In genomic region chr19:29895047-29895446, GRCm38 (mm10) we compare ENCODE assay signal across 19 mouse cellular contexts. TPM values are rescaled to one million over a fixed set of nuclear protein-coding genes. Genes with fewer than 3 reads are reported as not detected.
"Had no signal": no experiment of that assay in that cellular context is flagged by ENCODE, and none has a peak within 500 bp of the region (broad histone marks: within the 10 kb centered on the region; RNA-seq: fewer than 3 reads in every experiment).

No protein-coding gene starts in this region.

- DNase-seq: lung, adult 18-20 months; lung, embryonic 14.5 days; lung, postnatal 10 days; lung, postnatal 4 days; right cerebral cortex, adult 18-20 months; right cerebral cortex, postnatal 25 days; right cerebral cortex, postnatal 4 days; spleen, adult 18-20 months; thymus, adult 18-20 months; thymus, postnatal 14 days; thymus, postnatal 36 days had no signal

- H3K9me3 ChIP-seq: neural tube, embryonic 15.5 days had no signal

- H3K27ac ChIP-seq: liver, embryonic 12.5 days; liver, embryonic 14.5 days; midbrain, embryonic 12.5 days; neural tube, embryonic 13.5 days; neural tube, embryonic 15.5 days had no signal

- H3K4me3 ChIP-seq: liver, embryonic 12.5 days; midbrain, embryonic 12.5 days; myocyte; neural tube, embryonic 13.5 days; neural tube, embryonic 15.5 days had no signal

- H3K4me1 ChIP-seq: liver, embryonic 12.5 days; midbrain, embryonic 12.5 days; neural tube, embryonic 13.5 days; neural tube, embryonic 15.5 days had no signal

- ATAC-seq: liver, embryonic 12.5 days had no signal

- H3K36me3 ChIP-seq: liver, embryonic 12.5 days; midbrain, embryonic 12.5 days; neural tube, embryonic 13.5 days; neural tube, embryonic 15.5 days had no signal

- H3K27me3 ChIP-seq: liver, embryonic 12.5 days; midbrain, embryonic 12.5 days; neural tube, embryonic 13.5 days; neural tube, embryonic 15.5 days had no signal

- H3K9ac ChIP-seq: liver, embryonic 12.5 days; liver, embryonic 14.5 days; lung, embryonic 14.5 days; midbrain, embryonic 12.5 days; neural tube, embryonic 13.5 days; neural tube, embryonic 15.5 days had no signal

- H3K4me2 ChIP-seq: liver, embryonic 12.5 days; lung, embryonic 14.5 days; midbrain, embryonic 12.5 days; neural tube, embryonic 13.5 days; neural tube, embryonic 15.5 days had no signal

RNA-seq across cellular contexts. Expression of gene Il33, which starts 29.9 kb away (rescaled TPM):
- total RNA-seq: megakaryocyte, adult 5-6 weeks; megakaryocyte-erythroid progenitor cell, adult 5-6 weeks had no signal
